Mouse (Mus musculus): ENCODE results near the gene Sdhb. TPM values are rescaled to one million over a fixed set of nuclear protein-coding genes. Genes with fewer than 3 reads are reported as not detected.

Gene Sdhb
- polyA plus RNA-seq, 1 experiment: 65.3 TPM

- H3K27ac ChIP-seq (ENCODE audit: control insufficient read depth, insufficient read depth, low read depth, low read length, poor library complexity): no peak overlapping the region
- peaks cover 11% of the 10 kb centered on the region for H3K4me1 ChIP-seq (ENCODE audit: control insufficient read depth, insufficient read depth, low read length)
- H3K4me3 ChIP-seq (replicated peaks; ENCODE audit: control insufficient read depth, low read depth, low read length): no peak overlapping the region
- 94% methylated on average over 6 of the region's 6 CpGs for WGBS
- TF ChIP-seq CTCF (IDR thresholded peaks at IDR 0.05; ENCODE audit: control insufficient read depth, insufficient read depth, low read length): no peak
- no peak for TF ChIP-seq POLR2A (IDR thresholded peaks at IDR 0.05; ENCODE audit: borderline replicate concordance, control insufficient read depth, low read depth, low read length)
Measured at GRCm38 (mm10) chr4:140974408-140974807, 13.4 kb downstream of the Sdhb start.

GRCm38 (mm10) chr4:140975356-140975755 lies 14.4 kb downstream of the Sdhb start:
- H3K4me3 ChIP-seq (replicated peaks; ENCODE audit: control insufficient read depth, low read depth, low read length): no peak overlapping the region
- 37% methylated on average over 7 of the region's 7 CpGs for WGBS
- no peak for TF ChIP-seq POLR2A (IDR thresholded peaks at IDR 0.05; ENCODE audit: borderline replicate concordance, control insufficient read depth, low read depth, low read length)
- no peak for TF ChIP-seq CTCF (IDR thresholded peaks at IDR 0.05; ENCODE audit: control insufficient read depth, insufficient read depth, low read length)
- H3K27ac ChIP-seq (ENCODE audit: control insufficient read depth, insufficient read depth, low read depth, low read length, poor library complexity): no peak overlapping the region
- H3K4me1 ChIP-seq (ENCODE audit: control insufficient read depth, insufficient read depth, low read length): peaks cover 11% of the 10 kb centered on the region

GRCm38 (mm10) chr4:140977278-140977677 lies 16.3 kb downstream of the Sdhb start:
- peaks cover 11% of the 10 kb centered on the region for H3K4me1 ChIP-seq (ENCODE audit: control insufficient read depth, insufficient read depth, low read length)
- no peak overlapping the region for H3K4me3 ChIP-seq (replicated peaks; ENCODE audit: control insufficient read depth, low read depth, low read length)
- TF ChIP-seq CTCF (IDR thresholded peaks at IDR 0.05; ENCODE audit: control insufficient read depth, insufficient read depth, low read length): no peak
- TF ChIP-seq POLR2A (IDR thresholded peaks at IDR 0.05; ENCODE audit: borderline replicate concordance, control insufficient read depth, low read depth, low read length): no peak
- H3K27ac ChIP-seq (ENCODE audit: control insufficient read depth, insufficient read depth, low read depth, low read length, poor library complexity): no peak overlapping the region
- 85% methylated on average over 10 of the region's 10 CpGs for WGBS

- 41% methylated on average over 14 of the region's 14 CpGs for WGBS
- TF ChIP-seq POLR2A (IDR thresholded peaks at IDR 0.05; ENCODE audit: borderline replicate concordance, control insufficient read depth, low read depth, low read length) (no peak), CTCF (IDR thresholded peaks at IDR 0.05; ENCODE audit: control insufficient read depth, insufficient read depth, low read length) (no peak)
- no peak overlapping the region for H3K27ac ChIP-seq (ENCODE audit: control insufficient read depth, insufficient read depth, low read depth, low read length, poor library complexity)
- no peak overlapping the region for H3K4me3 ChIP-seq (replicated peaks; ENCODE audit: control insufficient read depth, low read depth, low read length)
- peaks cover 11% of the 10 kb centered on the region for H3K4me1 ChIP-seq (ENCODE audit: control insufficient read depth, insufficient read depth, low read length)
Measured at GRCm38 (mm10) chr4:140977886-140978692, 17.1 kb downstream of the Sdhb start.

GRCm38 (mm10) chr4:140981605-140982004 lies 20.6 kb downstream of the Sdhb start:
- Histone ChIP-seq H3K4me3 (replicated peaks; ENCODE audit: control insufficient read depth, low read depth, low read length) (no peak overlapping the region), H3K4me1 (ENCODE audit: control insufficient read depth, insufficient read depth, low read length) (peaks cover 9% of the 10 kb centered on the region), H3K27ac (ENCODE audit: control insufficient read depth, insufficient read depth, low read depth, low read length, poor library complexity) (no peak overlapping the region; the same call in 1 of the 2 replicates)
- 90% methylated on average over 2 of the region's 2 CpGs for WGBS
- TF ChIP-seq POLR2A (IDR thresholded peaks at IDR 0.05; ENCODE audit: borderline replicate concordance, control insufficient read depth, low read depth, low read length) (no peak), CTCF (IDR thresholded peaks at IDR 0.05; ENCODE audit: control insufficient read depth, insufficient read depth, low read length) (peak; percentile 45)

- Histone ChIP-seq H3K27ac (ENCODE audit: control insufficient read depth, insufficient read depth, low read depth, low read length, poor library complexity) (peak overlapping the region; percentile 86), H3K4me1 (ENCODE audit: control insufficient read depth, insufficient read depth, low read length) (peaks cover 4% of the 10 kb centered on the region)
- 21% methylated on average over 4 of the region's 4 CpGs for WGBS
Measured at GRCm38 (mm10) chr4:140982808-140983207, 21.8 kb downstream of the Sdhb start.

GRCm38 (mm10) chr4:140983442-140983841 lies 22.4 kb downstream of the Sdhb start:
- H3K27ac ChIP-seq (ENCODE audit: control insufficient read depth, insufficient read depth, low read depth, low read length, poor library complexity): peak overlapping the region; percentile 86
- 0% methylated on average over 9 of the region's 9 CpGs for WGBS
- no peak overlapping the region for H3K4me3 ChIP-seq (replicated peaks; ENCODE audit: control insufficient read depth, low read depth, low read length)
- peak; percentile 32; the same call in 1 of the 2 replicates for TF ChIP-seq POLR2A (IDR thresholded peaks at IDR 0.05; ENCODE audit: borderline replicate concordance, control insufficient read depth, low read depth, low read length)
- TF ChIP-seq CTCF (IDR thresholded peaks at IDR 0.05; ENCODE audit: control insufficient read depth, insufficient read depth, low read length): no peak
- H3K4me1 ChIP-seq (ENCODE audit: control insufficient read depth, insufficient read depth, low read length): peaks cover 2% of the 10 kb centered on the region; the same call in 1 of the 2 replicates

More at GRCm38 (mm10) chr4:140982808-140983207, 21.8 kb downstream of the Sdhb start:
- TF ChIP-seq CTCF (IDR thresholded peaks at IDR 0.05; ENCODE audit: control insufficient read depth, insufficient read depth, low read length): no peak
- TF ChIP-seq POLR2A (IDR thresholded peaks at IDR 0.05; ENCODE audit: borderline replicate concordance, control insufficient read depth, low read depth, low read length): no peak
- no peak overlapping the region for H3K4me3 ChIP-seq (replicated peaks; ENCODE audit: control insufficient read depth, low read depth, low read length)

- Histone ChIP-seq H3K4me3 (replicated peaks; ENCODE audit: control insufficient read depth, low read depth, low read length) (no peak overlapping the region), H3K4me1 (ENCODE audit: control insufficient read depth, insufficient read depth, low read length) (peaks cover 6% of the 10 kb centered on the region), H3K27ac (ENCODE audit: control insufficient read depth, insufficient read depth, low read depth, low read length, poor library complexity) (no peak overlapping the region)
- TF ChIP-seq POLR2A (IDR thresholded peaks at IDR 0.05; ENCODE audit: borderline replicate concordance, control insufficient read depth, low read depth, low read length) (no peak), CTCF (IDR thresholded peaks at IDR 0.05; ENCODE audit: control insufficient read depth, insufficient read depth, low read length) (no peak)
- WGBS: 79% methylated on average over 6 of the region's 6 CpGs
Measured at GRCm38 (mm10) chr4:140984544-140984943, 23.5 kb downstream of the Sdhb start.
